Mouse (Mus musculus) lung, adult 2 months (tissue): Measurements from ENCODE around the gene Olfr765.

Experiments used
- CTCF ChIP-seq: fragments of 200-500 bp; IDR thresholded peaks from 2 replicates; pipeline ENCODE4 v1.5.1; 2011; ENCODE audit warnings: mild to moderate bottlenecking, low read length, control low read depth; ENCODE audit not compliant: insufficient read depth
- POLR2A ChIP-seq: fragments of 200-500 bp; IDR thresholded peaks from 2 replicates; pipeline ENCODE4 v1.6.1; 2011; ENCODE audit warnings: low read depth, mild to moderate bottlenecking, control low read depth, low read length, borderline replicate concordance; ENCODE audit errors: extremely low read depth

DNA sequence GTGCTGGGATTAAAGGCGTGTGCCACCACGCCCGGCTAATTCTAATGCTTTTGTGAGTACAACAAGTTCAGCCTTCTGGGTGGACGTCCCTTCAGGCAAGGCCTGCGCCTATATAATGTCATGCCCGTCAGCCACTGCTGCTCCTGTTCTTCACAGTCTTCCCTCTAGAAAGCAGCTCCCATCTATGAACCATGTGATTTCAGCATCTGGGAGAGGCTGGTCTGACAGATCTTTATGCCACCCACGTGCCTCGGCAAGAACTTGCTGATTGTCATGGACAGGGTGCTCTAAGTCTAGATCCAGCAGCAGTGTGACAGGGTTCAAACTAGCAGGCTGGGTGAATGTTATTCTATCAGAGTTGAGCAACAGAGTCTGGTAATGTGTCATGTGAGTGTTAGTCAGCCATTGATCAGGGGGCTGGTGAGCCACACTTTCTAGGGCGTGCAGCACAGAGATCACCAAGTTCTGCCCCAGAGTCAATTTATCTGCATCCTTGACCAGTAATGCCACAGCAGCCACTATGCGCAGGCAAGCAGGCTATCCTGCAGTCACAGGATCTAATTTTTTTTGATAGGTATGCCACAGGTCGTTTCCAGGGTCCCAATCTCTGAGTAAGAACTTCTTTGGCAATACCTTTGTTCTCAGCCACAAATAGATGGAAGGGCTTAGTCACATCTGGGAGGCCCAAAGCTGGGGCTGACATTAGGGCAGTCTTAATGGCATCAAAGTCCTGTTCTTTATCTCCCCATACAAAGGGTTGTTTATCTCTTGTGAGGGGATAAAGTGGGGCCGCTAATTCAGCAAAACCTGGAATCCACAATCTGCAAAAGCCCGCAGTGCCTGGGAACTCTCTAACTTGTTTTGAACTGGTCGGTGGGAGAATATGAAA lies 45.5 kb downstream of the Olfr765 start:
- TF ChIP-seq CTCF (no peak), POLR2A (no peak)
